Mouse (Mus musculus) retina, embryonic 14.5 days (tissue): ENCODE data around the gene Tpr.

Source experiments
- DNase-seq: peaks from one replicate; pipeline ENCODE4 v3.0.0-alpha.2; 2015; ENCODE audit warnings: low spot score

Gene Tpr

GRCm38 (mm10) chr1:150463068-150463467, 70.4 kb downstream of the Tpr start:
- DNase-seq: no peak

- DNase-seq: no peak
Measured at GRCm38 (mm10) chr1:150463691-150464090, 71.1 kb downstream of the Tpr start.

DNA sequence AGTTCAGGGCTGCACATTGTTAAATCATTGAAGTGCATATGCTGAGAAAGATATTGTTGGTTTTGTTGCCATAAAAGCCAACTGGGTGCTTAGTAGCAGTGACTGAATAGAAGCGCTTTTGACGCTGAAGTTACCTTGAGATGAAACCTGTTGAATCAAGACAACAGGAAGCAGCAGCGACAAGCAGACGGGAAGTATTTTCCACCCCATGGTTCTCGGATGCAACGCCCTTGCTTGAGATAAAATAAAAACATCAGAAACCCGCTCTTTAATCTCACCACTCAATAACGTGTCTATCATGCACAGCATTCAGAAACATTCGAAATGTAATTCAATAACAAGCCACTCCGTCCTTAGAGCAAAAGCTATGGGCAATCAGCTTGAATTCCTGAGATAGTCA, 72.7 kb downstream of the Tpr start:
- DNase-seq: no peak

DNA sequence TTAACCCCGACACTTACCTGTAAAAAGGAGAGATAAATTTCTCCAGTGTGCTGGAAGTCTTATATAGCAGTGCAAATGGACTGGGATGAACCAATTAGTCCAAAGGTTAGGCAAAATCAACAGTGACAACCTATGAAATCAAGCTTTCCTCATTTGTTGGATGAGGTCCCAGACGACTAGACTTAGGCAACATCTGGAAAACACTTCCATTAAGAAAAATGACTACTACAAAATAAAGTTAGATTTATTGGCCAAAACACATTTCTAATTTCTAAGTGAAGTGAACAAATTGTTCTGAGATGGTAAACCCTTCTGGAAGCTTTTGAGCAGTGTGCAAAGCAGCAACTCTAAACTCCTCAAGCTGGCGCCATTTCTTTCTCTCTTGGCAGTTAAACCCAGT, 73.5 kb downstream of the Tpr start, which contains the start of gene Prg4:
Prg4 (minus strand) TSS at position 34 of the 400 bp plus-strand sequence.
- DNase-seq: no peak

DNA sequence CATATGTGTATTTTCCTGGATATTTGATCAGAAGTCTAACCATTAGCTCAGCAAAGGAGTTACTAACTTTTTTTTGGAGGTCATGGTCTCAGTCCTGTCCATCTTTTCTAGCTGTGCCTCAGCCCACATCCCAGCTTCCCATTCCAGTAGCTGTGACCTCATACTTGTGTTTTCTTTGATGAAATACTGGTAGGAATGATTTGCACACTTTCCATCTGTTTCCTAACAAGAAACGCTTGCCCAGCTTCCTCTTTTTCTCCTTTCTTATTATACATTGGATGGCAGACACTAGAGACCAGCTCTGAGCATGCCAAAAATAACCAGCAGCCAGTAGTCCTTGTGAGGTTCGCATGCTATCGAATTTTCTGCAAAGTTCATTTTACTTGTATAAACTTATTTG, 77.4 kb downstream of the Tpr start:
- no peak for DNase-seq

GRCm38 (mm10) chr1:150472525-150472924, 79.9 kb downstream of the Tpr start:
- no peak for DNase-seq

GRCm38 (mm10) chr1:150480674-150481073, 88.0 kb downstream of the Tpr start:
- DNase-seq: no peak

DNA sequence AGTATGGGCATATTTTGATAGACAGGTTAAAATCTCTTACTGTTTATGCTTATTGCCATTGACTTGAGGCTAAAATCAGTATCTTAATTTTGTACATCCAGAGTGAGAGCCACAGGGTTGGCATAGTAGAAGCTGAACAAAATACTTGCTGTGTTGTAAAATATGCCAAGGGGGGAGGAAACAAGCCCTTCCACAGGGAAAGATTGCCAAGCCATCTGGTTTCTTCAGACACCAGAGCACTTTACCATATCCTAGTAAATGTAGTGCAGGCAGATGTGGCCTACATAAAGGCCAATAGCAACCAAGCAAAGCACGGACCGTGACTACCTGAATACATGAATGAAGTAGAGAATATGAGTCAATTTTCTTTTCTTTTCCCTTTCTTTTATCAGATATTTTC, 96.5 kb downstream of the Tpr start:
- DNase-seq: no peak

- no peak for DNase-seq
Measured at GRCm38 (mm10) chr1:150496626-150497302, 104.1 kb downstream of the Tpr start.

DNA sequence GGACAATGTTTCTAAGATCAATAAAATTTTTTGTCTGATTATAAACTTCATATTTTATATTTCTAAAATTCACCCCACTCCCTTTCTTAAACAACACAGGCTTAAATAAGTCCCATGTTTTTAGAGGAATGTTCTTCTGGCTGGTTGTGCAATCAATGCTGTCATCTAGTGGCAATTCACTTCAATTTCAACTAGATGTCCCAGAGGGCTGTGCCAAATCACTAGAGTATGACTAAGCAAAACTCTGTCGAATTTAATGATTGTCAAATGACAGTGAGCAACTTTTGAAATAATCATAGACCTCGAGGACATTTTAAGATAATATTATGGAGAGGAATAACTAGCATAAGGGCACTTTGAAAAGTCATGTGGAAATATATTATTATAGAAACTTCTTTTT, 105.1 kb downstream of the Tpr start:
- no peak for DNase-seq

- no peak for DNase-seq
Measured at GRCm38 (mm10) chr1:150498177-150498576, 105.5 kb downstream of the Tpr start.
